Mouse (Mus musculus): ENCODE results near the gene Scai. TPM values are rescaled to one million over a fixed set of nuclear protein-coding genes. Genes with fewer than 3 reads are reported as not detected.

Scai gene
- total and polyA plus RNA-seq, 2 experiments from 2014 or later, result 13.8 to 67.1 TPM

DNA sequence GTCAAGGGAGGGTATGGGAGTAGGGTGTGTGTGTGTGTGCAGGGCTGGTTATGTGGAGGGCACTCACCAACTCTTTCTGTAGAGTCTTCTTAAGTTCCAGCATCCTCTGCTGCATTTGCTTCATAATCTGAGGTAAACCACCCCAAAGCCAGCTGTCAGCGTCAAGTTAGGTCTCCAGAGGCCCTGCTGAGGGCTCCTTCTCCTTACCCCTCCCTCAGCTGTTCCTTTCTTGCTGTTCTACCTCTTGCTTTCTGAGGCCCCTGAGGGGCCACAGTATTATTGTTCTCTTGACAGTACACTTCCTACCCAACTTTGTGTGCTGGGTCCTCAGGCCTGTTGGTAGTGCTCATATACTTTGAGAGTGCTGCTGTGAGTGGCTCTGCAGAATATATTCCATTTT is 170.5 kb downstream of the Scai start:
- WGBS, result 81% methylated on average over 1 of the region's 1 CpGs

GRCm38 (mm10) chr2:39016581-39016980 is 174.0 kb downstream of the Scai start:
- Histone ChIP-seq H3K4me3 (ENCODE audit: low read length) (no peak overlapping the region), H3K4me2 (ENCODE audit: low read depth, low read length) (no peak overlapping the region), H3K27ac (no peak overlapping the region), H3K4me1 (ENCODE audit: insufficient read depth, low read length) (no peaks in the 10 kb centered on the region), H3K9me3 (ENCODE audit: low read length) (no peaks in the 10 kb centered on the region), H3K9ac (replicated peaks; ENCODE audit: low read length) (no peak overlapping the region), H3K36me3 (ENCODE audit: insufficient read depth, low read length) (peaks cover 62% of the 10 kb centered on the region), H3K27me3 (ENCODE audit: insufficient read depth, low read length) (no peaks in the 10 kb centered on the region)
- ATAC-seq, result no peak
- TF ChIP-seq CTCF (IDR thresholded peaks at IDR 0.05; ENCODE audit: low read depth), result no peak
- 79% methylated on average over 3 of the region's 3 CpGs for WGBS
- no peak for DNase-seq (ENCODE audit: low spot score)

More for the DNA sequence above, 170.5 kb downstream of the Scai start:
- TF ChIP-seq CTCF (IDR thresholded peaks at IDR 0.05; ENCODE audit: low read depth), result no peak
- Histone ChIP-seq H3K4me2 (ENCODE audit: low read depth, low read length) (no peak overlapping the region), H3K4me3 (ENCODE audit: low read length) (no peak overlapping the region), H3K27ac (no peak overlapping the region), H3K27me3 (ENCODE audit: insufficient read depth, low read length) (no peaks in the 10 kb centered on the region), H3K4me1 (ENCODE audit: insufficient read depth, low read length) (no peaks in the 10 kb centered on the region), H3K36me3 (ENCODE audit: insufficient read depth, low read length) (peaks cover 79% of the 10 kb centered on the region), H3K9ac (replicated peaks; ENCODE audit: low read length) (no peak overlapping the region), H3K9me3 (ENCODE audit: low read length) (no peaks in the 10 kb centered on the region)
- ATAC-seq (no peak), DNase-seq (ENCODE audit: low spot score) (no peak)

Other genes starting within 250 kb of the Scai start
- 0.93 and 1.2 TPM in 2 replicates for gene Wdr38, start 193.3 kb downstream of the Scai start, total RNA-seq (2014; rRNA removed)
- 0.66 and 0.73 TPM in 2 replicates for gene Wdr38, start 193.3 kb downstream of the Scai start, polyA plus RNA-seq (2015; fragmentation: Nextera tagmentation; extraction: Ambion mirVana)
- gene Arpc5l, start 185.4 kb downstream of the Scai start, total RNA-seq (2014; rRNA removed), result 45.5 and 63.8 TPM in 2 replicates
- gene Arpc5l, start 185.4 kb downstream of the Scai start, polyA plus RNA-seq (2015; fragmentation: Nextera tagmentation; extraction: Ambion mirVana), result 176 and 181 TPM in 2 replicates
- 41.1 and 46.1 TPM in 2 replicates for gene Rpl35, start 185.1 kb downstream of the Scai start, total RNA-seq (2014; rRNA removed)
- 600 and 645 TPM in 2 replicates for gene Rpl35, start 185.1 kb downstream of the Scai start, polyA plus RNA-seq (2015; fragmentation: Nextera tagmentation; extraction: Ambion mirVana)
- gene Golga1, start 125.2 kb downstream of the Scai start, total RNA-seq (2014; rRNA removed), result 12.8 and 17.4 TPM in 2 replicates
- 27.7 and 30.3 TPM in 2 replicates for gene Golga1, start 125.2 kb downstream of the Scai start, polyA plus RNA-seq (2015; fragmentation: Nextera tagmentation; extraction: Ambion mirVana)
- 42.8 and 46.1 TPM in 2 replicates for gene Ppp6c, start 35.7 kb upstream of the Scai start, total RNA-seq (2014; rRNA removed)
- 48.6 and 50.3 TPM in 2 replicates for gene Ppp6c, start 35.7 kb upstream of the Scai start, polyA plus RNA-seq (2015; fragmentation: Nextera tagmentation; extraction: Ambion mirVana)

Data from hindbrain, postnatal 0 days (tissue).